Mouse (Mus musculus): ENCODE data around the gene Snd1.
"Not testable (repeated sequence)": the region's sequence is repeated elsewhere in the genome, so short reads cannot be mapped to it uniquely, and the experiment has no call there.

Snd1 gene

GRCm38 (mm10) chr6:28904417-28904816, 429.5 kb downstream of the Snd1 start:
- no peak for DNase-seq (ENCODE audit: low spot score in 2 of 2)

GRCm38 (mm10) chr6:28905301-28905700, 430.4 kb downstream of the Snd1 start:
- no peak for DNase-seq (ENCODE audit: low spot score in 2 of 2)

GRCm38 (mm10) chr6:28909866-28910265, 434.9 kb downstream of the Snd1 start:
- no peak for DNase-seq (ENCODE audit: low spot score in 2 of 2)

GRCm38 (mm10) chr6:28914981-28915380, 440.0 kb downstream of the Snd1 start:
- DNase-seq (ENCODE audit: low spot score in 2 of 2) = no peak

GRCm38 (mm10) chr6:28916630-28917029, 441.7 kb downstream of the Snd1 start:
- no peak for DNase-seq (ENCODE audit: low spot score in 2 of 2)

- no peak for DNase-seq (ENCODE audit: low spot score in 2 of 2)
Observed at GRCm38 (mm10) chr6:28919346-28919745, 444.4 kb downstream of the Snd1 start.

GRCm38 (mm10) chr6:28922371-28922770, 447.4 kb downstream of the Snd1 start:
- DNase-seq (ENCODE audit: low spot score in 2 of 2) = no peak

- no peak for DNase-seq (ENCODE audit: low spot score in 2 of 2)
Observed at GRCm38 (mm10) chr6:28923091-28923824, 448.3 kb downstream of the Snd1 start.

- DNase-seq (ENCODE audit: low spot score in 2 of 2) = no peak
Observed at GRCm38 (mm10) chr6:28923837-28924236, 448.9 kb downstream of the Snd1 start.

GRCm38 (mm10) chr6:28927987-28928386, 453.0 kb downstream of the Snd1 start:
- DNase-seq (ENCODE audit: low spot score in 2 of 2) = not testable (repeated sequence)

- not testable (repeated sequence) for DNase-seq (ENCODE audit: low spot score in 2 of 2)
Observed at GRCm38 (mm10) chr6:28929169-28929803, 454.3 kb downstream of the Snd1 start.

GRCm38 (mm10) chr6:28931234-28931633, 456.3 kb downstream of the Snd1 start:
- no peak for DNase-seq (ENCODE audit: low spot score in 2 of 2)

GRCm38 (mm10) chr6:28931636-28932327, 456.8 kb downstream of the Snd1 start:
- DNase-seq (ENCODE audit: low spot score in 2 of 2) = no peak

GRCm38 (mm10) chr6:28932328-28932937, 457.5 kb downstream of the Snd1 start:
- DNase-seq (ENCODE audit: low spot score in 2 of 2) = no peak

GRCm38 (mm10) chr6:28935736-28936135, 460.8 kb downstream of the Snd1 start:
- no peak for DNase-seq (ENCODE audit: low spot score in 2 of 2)

GRCm38 (mm10) chr6:28947254-28947653, 472.3 kb downstream of the Snd1 start:
- no peak for DNase-seq (ENCODE audit: low spot score in 2 of 2)

- peak; percentile 58 to 88 for DNase-seq (ENCODE audit: low spot score in 2 of 2)
Observed at GRCm38 (mm10) chr6:28949269-28949668, 474.3 kb downstream of the Snd1 start.

GRCm38 (mm10) chr6:28955581-28955980, 480.6 kb downstream of the Snd1 start:
- DNase-seq (ENCODE audit: low spot score in 2 of 2) = peak; percentile 43 to 84

- no peak for DNase-seq (ENCODE audit: low spot score in 2 of 2)
Observed at GRCm38 (mm10) chr6:28957486-28957885, 482.5 kb downstream of the Snd1 start.

GRCm38 (mm10) chr6:28963178-28963577, 488.2 kb downstream of the Snd1 start:
- no peak for DNase-seq (ENCODE audit: low spot score in 2 of 2)

GRCm38 (mm10) chr6:28965264-28965663, 490.3 kb downstream of the Snd1 start:
- DNase-seq (ENCODE audit: low spot score in 2 of 2) = no peak

GRCm38 (mm10) chr6:28969615-28970014, 494.7 kb downstream of the Snd1 start:
- DNase-seq (ENCODE audit: low spot score in 2 of 2) = no peak

All from spleen, postnatal 4 days (tissue).